Mouse (Mus musculus) ES-E14 (cell line): ENCODE data around the gene Stk38l.

Source experiments
- CHD2 ChIP-seq: IDR thresholded peaks from 2 replicates; pipeline ENCODE4 v1.6.1; 2014; ENCODE audit warnings: mild to moderate bottlenecking, low read depth, low read length, inconsistent platforms
- HCFC1 ChIP-seq: IDR thresholded peaks from 2 replicates; pipeline ENCODE4 v1.6.1; 2012; ENCODE audit warnings: low read length, inconsistent platforms, borderline replicate concordance; ENCODE audit not compliant: insufficient read depth
- MAFK ChIP-seq: IDR thresholded peaks from 2 replicates; pipeline ENCODE4 v1.6.1; 2014; ENCODE audit warnings: mild to moderate bottlenecking, low read depth, low read length, inconsistent platforms; ENCODE audit not compliant: insufficient read depth
- ZC3H11A ChIP-seq: IDR thresholded peaks from 2 replicates; pipeline ENCODE4 v1.6.1; 2012; ENCODE audit warnings: low read depth, mild to moderate bottlenecking, inconsistent platforms, low read length, borderline replicate concordance
- ZNF384 ChIP-seq: IDR thresholded peaks from 2 replicates; pipeline ENCODE4 v1.6.1; 2012; ENCODE audit warnings: low read depth, low read length, inconsistent platforms

DNA sequence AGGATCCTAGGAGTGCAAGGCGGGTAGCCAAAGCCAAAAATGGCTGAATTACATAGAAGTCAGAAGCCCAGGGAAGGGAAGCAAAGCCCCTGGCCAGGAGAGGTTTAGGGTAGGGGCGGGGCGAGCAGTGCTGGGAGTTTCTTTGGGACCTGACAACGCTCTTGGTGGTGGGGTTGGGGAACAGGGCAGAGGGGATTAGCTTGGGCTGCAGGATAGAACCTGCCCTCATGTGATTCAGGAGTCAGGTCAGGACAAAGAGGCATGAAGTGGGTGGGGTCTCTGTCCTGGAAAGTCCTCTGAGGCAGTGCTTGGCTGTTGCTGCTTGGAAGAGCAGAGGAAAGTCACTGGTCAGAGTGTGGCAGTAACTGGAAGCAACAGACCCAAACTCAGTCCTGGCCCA lies 40.9 kb upstream of the Stk38l start:
- TF ChIP-seq ZC3H11A (no peak), MAFK (no peak), ZNF384 (no peak), HCFC1 (no peak), CHD2 (no peak)
